Mouse (Mus musculus) MEL (cell line): Measurements from ENCODE around the gene Insyn1. TPM values are rescaled to one million over a fixed set of nuclear protein-coding genes. Genes with fewer than 3 reads are reported as not detected.

Experiments used
- DNase-seq: peaks from one replicate; pipeline ENCODE4 v3.0.0; 2011; ENCODE audit warnings: low read depth, low spot score
- H3K27ac ChIP-seq: 2 replicates; pipeline ENCODE4 v1.5.1; 2012; ENCODE audit warnings: low read depth, mild to moderate bottlenecking, control low read depth, low read length, moderate library complexity; ENCODE audit not compliant: control insufficient read depth
- H3K27me3 ChIP-seq, 2 experiments: fragments of 150-350 bp in 1 of 2; sonication (generic) in 1 of 2; 2 replicates each; pipeline ENCODE4 v1.6.1; 2012; ENCODE audit warnings: low read length in 2 of 2, mild to moderate bottlenecking in 2 of 2, improper control_type of control experiment in 1 of 2, moderate library complexity in 1 of 2; ENCODE audit not compliant: insufficient read depth in 2 of 2, control insufficient read depth in 1 of 2
- H3K36me3 ChIP-seq, 2 experiments: 2 replicates each; pipeline ENCODE4 v1.6.1; 2012 to 2014; ENCODE audit warnings: low read length in 2 of 2, improper control_type of control experiment in 1 of 2, inconsistent platforms in 1 of 2, mild to moderate bottlenecking in 1 of 2; ENCODE audit not compliant: insufficient read depth in 2 of 2, control insufficient read depth in 1 of 2
- H3K4me1 ChIP-seq, 2 experiments: fragments of 150-350 bp in 1 of 2; sonication (generic) in 1 of 2; 2 replicates each; pipeline ENCODE4 v1.6.1; 2012; ENCODE audit warnings: low read length in 2 of 2, improper control_type of control experiment in 1 of 2, mild to moderate bottlenecking in 1 of 2; ENCODE audit not compliant: insufficient read depth in 2 of 2, control insufficient read depth in 1 of 2
- H3K4me3 ChIP-seq, 2 experiments: fragments of 150-350 bp in 1 of 2; sonication (generic) in 1 of 2; 2 replicates each; pipeline ENCODE4 v1.5.1; 2012; ENCODE audit warnings: low read depth in 2 of 2, low read length in 2 of 2, mild to moderate bottlenecking in 2 of 2, moderate library complexity in 2 of 2, control low read depth in 1 of 2, improper control_type of control experiment in 1 of 2; ENCODE audit not compliant: control insufficient read depth in 1 of 2, insufficient read depth in 1 of 2
- H3K79me2 ChIP-seq: 2 replicates; pipeline ENCODE4 v1.6.1; 2012; ENCODE audit warnings: mild to moderate bottlenecking, low read length, moderate library complexity; ENCODE audit not compliant: control insufficient read depth, poor library complexity, insufficient read depth
- H3K9ac ChIP-seq: 2 replicates; pipeline ENCODE4 v1.6.1; 2012; ENCODE audit warnings: low read depth, mild to moderate bottlenecking, control low read depth, low read length, moderate library complexity; ENCODE audit not compliant: control insufficient read depth, poor library complexity, severe bottlenecking
- H3K9me3 ChIP-seq: fragments of 150-350 bp; sonication (generic); replicated peaks from 2 replicates; pipeline ENCODE4 v1.6.1; 2012; ENCODE audit warnings: mild to moderate bottlenecking, low read length, improper control_type of control experiment, moderate library complexity; ENCODE audit not compliant: insufficient read depth
- CHD1 ChIP-seq: IDR thresholded peaks from 2 replicates; pipeline ENCODE4 v1.6.1; 2012; ENCODE audit warnings: low read depth, mild to moderate bottlenecking, inconsistent platforms, low read length, improper control_type of control experiment
- CHD2 ChIP-seq: IDR thresholded peaks from 2 replicates; pipeline ENCODE4 v1.6.1; 2011; ENCODE audit warnings: low read length, improper control_type of control experiment
- CTCF ChIP-seq, 3 experiments: IDR thresholded peaks in 2 of 3; conservative IDR thresholded peaks in 1 of 3; 2 replicates each; pipeline ENCODE4 v1.5.1; 2011 to 2012; ENCODE audit warnings: low read length in 3 of 3, low read depth in 2 of 3, mild to moderate bottlenecking in 2 of 3, improper control_type of control experiment in 1 of 3, inconsistent platforms in 1 of 3, mixed read lengths in 1 of 3, moderate library complexity in 1 of 3; ENCODE audit not compliant: control insufficient read depth in 1 of 3, insufficient read depth in 1 of 3, poor library complexity in 1 of 3, severe bottlenecking in 1 of 3
- EP300 ChIP-seq, 2 experiments: IDR thresholded peaks; 2 replicates each; pipeline ENCODE4 v1.6.1; 2011; ENCODE audit warnings: improper control_type of control experiment in 2 of 2, low read length in 2 of 2, low read depth in 1 of 2, mild to moderate bottlenecking in 1 of 2
- GATA1 ChIP-seq: IDR thresholded peaks from 2 replicates; pipeline ENCODE4 v1.6.1; 2011; ENCODE audit warnings: low read depth, low read length, improper control_type of control experiment
- HCFC1 ChIP-seq: IDR thresholded peaks from 2 replicates; pipeline ENCODE4 v1.6.1; 2012; ENCODE audit warnings: low read depth, mild to moderate bottlenecking, inconsistent platforms, low read length, improper control_type of control experiment, moderate library complexity
- JUND ChIP-seq: IDR thresholded peaks from 2 replicates; pipeline ENCODE4 v1.6.1; 2011; ENCODE audit warnings: low read depth, mild to moderate bottlenecking, improper control_type of control experiment, low read length
- KAT2A ChIP-seq: conservative IDR thresholded peaks from 2 replicates; pipeline ENCODE4 v1.6.1; 2012; ENCODE audit warnings: low read depth, low read length, improper control_type of control experiment, inconsistent platforms
- MAX ChIP-seq: IDR thresholded peaks from 2 replicates; pipeline ENCODE4 v1.6.1; 2011; ENCODE audit warnings: low read length, improper control_type of control experiment
- MAZ ChIP-seq: IDR thresholded peaks from 2 replicates; pipeline ENCODE4 v1.6.1; 2012; ENCODE audit warnings: low read depth, mild to moderate bottlenecking, inconsistent platforms, low read length, improper control_type of control experiment
- MEF2A ChIP-seq: IDR thresholded peaks from 2 replicates; pipeline ENCODE4 v1.6.1; 2014; ENCODE audit warnings: low read depth, mild to moderate bottlenecking, inconsistent platforms, low read length, improper control_type of control experiment; ENCODE audit not compliant: poor library complexity, insufficient replicate concordance, severe bottlenecking; ENCODE audit errors: extremely low read depth
- MYC ChIP-seq: IDR thresholded peaks from 2 replicates; pipeline ENCODE4 v1.6.1; 2011; ENCODE audit warnings: low read depth, mild to moderate bottlenecking, low read length, improper control_type of control experiment, moderate library complexity
- NELFE ChIP-seq: IDR thresholded peaks from 2 replicates; pipeline ENCODE4 v1.6.1; 2011; ENCODE audit warnings: low read depth, low read length, improper control_type of control experiment
- POLR2AphosphoS2 ChIP-seq: IDR thresholded peaks from 2 replicates; pipeline ENCODE4 v1.6.1; 2011; ENCODE audit warnings: low read length, improper control_type of control experiment
- POLR2AphosphoS5 ChIP-seq: IDR thresholded peaks from 2 replicates; pipeline ENCODE4 v1.6.1; 2012; ENCODE audit warnings: low read depth, borderline replicate concordance, mild to moderate bottlenecking, inconsistent platforms, low read length, moderate library complexity, mixed read lengths
- RCOR1 ChIP-seq: IDR thresholded peaks from 2 replicates; pipeline ENCODE4 v1.6.1; 2012; ENCODE audit warnings: low read depth, mild to moderate bottlenecking, inconsistent platforms, low read length, improper control_type of control experiment
- SIN3A ChIP-seq: IDR thresholded peaks from 2 replicates; pipeline ENCODE4 v1.6.1; 2012; ENCODE audit warnings: low read length, improper control_type of control experiment, inconsistent platforms
- TCF12 ChIP-seq: IDR thresholded peaks from 2 replicates; pipeline ENCODE4 v1.6.1; 2014; ENCODE audit warnings: low read depth, mild to moderate bottlenecking, inconsistent platforms, low read length, improper control_type of control experiment, moderate library complexity
- UBTF ChIP-seq: IDR thresholded peaks from 2 replicates; pipeline ENCODE4 v1.6.1; 2012; ENCODE audit warnings: low read depth, mild to moderate bottlenecking, inconsistent platforms, low read length, improper control_type of control experiment, moderate library complexity, borderline replicate concordance; ENCODE audit not compliant: insufficient read depth
- ZKSCAN1 ChIP-seq: IDR thresholded peaks from 2 replicates; pipeline ENCODE4 v1.6.1; 2012; ENCODE audit warnings: low read depth, mild to moderate bottlenecking, inconsistent platforms, low read length, improper control_type of control experiment, moderate library complexity
- ZMIZ1 ChIP-seq: IDR thresholded peaks from 2 replicates; pipeline ENCODE4 v1.6.1; 2012; ENCODE audit warnings: low read depth, mild to moderate bottlenecking, inconsistent platforms, low read length, improper control_type of control experiment, moderate library complexity
- polyA plus RNA-seq, 2 experiments: library from polyadenylated mRNA; stranded (reverse) in 1 of 2; unstranded in 1 of 2; fragments of >175 nt in 1 of 2; fragments of >200 nt in 1 of 2; gene quantifications; 2 replicates each; pipeline versions ENCODE4 v1.2.1 to v1.2.4; 2012; ENCODE audit warnings: low replicate concordance in 2 of 2, low read depth in 1 of 2; ENCODE audit not compliant: insufficient read length in 2 of 2, insufficient read depth in 1 of 2, missing spikeins in 1 of 2
- total RNA-seq: library from RNA; depleted of rRNA; stranded (reverse); fragments of 300-350 nt; gene quantifications from 2 replicates; pipeline ENCODE4 v1.2.3, GENCODE M21; 2012

Insyn1 gene
- total and polyA plus RNA-seq, 3 experiments: not detected

DNA sequence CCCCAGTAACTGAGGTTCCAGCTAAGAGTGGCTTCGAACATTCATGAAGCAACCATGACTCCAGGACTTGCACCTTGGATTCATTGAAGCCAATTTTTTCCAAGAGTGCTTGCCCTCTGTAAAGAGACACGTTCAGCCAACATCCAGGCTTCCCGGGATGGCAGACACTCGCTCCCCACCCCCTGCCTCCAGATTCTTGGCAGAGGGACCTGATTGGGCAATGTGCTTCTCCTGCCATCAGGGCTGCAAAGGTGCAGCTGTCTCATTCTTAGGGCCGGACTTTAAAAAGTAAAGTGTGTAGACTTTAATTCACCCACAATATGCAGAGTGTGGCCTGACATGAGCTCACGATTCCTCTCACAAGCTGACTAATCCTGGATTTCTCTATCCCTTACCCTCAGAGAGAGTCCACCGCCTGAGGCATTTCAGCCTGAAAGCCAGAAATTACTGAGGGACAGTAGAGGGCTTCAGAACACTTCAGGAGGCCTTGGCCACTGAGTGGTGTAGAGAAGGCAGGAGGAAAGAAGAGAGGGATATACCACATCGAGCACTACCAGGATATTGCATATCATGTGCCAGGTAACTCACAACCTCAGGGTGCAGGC is 15.1 kb upstream of the Insyn1 start:
- no peaks in the 10 kb centered on the region for H3K4me1 ChIP-seq
- H3K27ac ChIP-seq: no peak overlapping the region
- no peaks in the 10 kb centered on the region for H3K9me3 ChIP-seq
- no peak for TF ChIP-seq MAX
- no peak for TF ChIP-seq EP300 (IDR thresholded peaks at IDR 0.05; ENCODE audit: low read depth in 1 of 2, low read length in 2 of 2)
- TF ChIP-seq CHD2: no peak
- TF ChIP-seq MEF2A: no peak
- no peak for TF ChIP-seq CHD1
- TF ChIP-seq JUND: no peak
- TF ChIP-seq ZKSCAN1: no peak
- no peak for TF ChIP-seq NELFE
- no peak for TF ChIP-seq POLR2AphosphoS2
- no peaks in the 10 kb centered on the region for H3K36me3 ChIP-seq
- H3K27me3 ChIP-seq: peaks cover 5 to 20% of the 10 kb centered on the region in 2 experiments
- no peak for DNase-seq
- H3K9ac ChIP-seq: no peak overlapping the region
- no peaks in the 10 kb centered on the region for H3K79me2 ChIP-seq
- no peak overlapping the region for H3K4me3 ChIP-seq

DNA sequence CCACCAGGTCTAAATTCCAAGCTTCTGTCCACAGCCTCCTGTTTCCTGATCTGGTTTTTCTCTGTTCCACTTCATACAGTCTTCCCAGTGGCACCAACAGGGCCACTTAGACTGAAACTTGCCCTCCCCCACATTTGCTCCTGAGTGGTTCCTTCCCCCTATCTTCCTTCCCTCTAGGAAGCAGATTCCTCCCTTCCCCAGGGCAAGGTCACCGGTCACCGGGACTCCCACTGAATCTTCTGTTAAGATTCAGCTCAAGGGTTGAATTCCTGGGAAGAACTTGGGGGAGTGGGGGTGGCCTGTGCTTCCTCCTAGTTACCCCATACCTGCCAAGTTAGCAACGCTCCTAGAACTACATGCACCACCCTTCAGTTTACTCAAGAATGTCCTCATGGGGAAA is 1.3 kb upstream of the Insyn1 start:
- H3K4me1 ChIP-seq: no peaks in the 10 kb centered on the region
- H3K9ac ChIP-seq: no peak overlapping the region
- no peak for TF ChIP-seq MAX
- TF ChIP-seq CTCF (IDR thresholded peaks at IDR 0.05 in 2 of 3, conservative IDR thresholded peaks at IDR 0.05 in 1 of 3; ENCODE audit: control insufficient read depth in 1 of 3, insufficient read depth in 1 of 3, low read depth in 2 of 3, low read length in 3 of 3, poor library complexity in 1 of 3, severe bottlenecking in 1 of 3): no peak
- no peak for TF ChIP-seq MAZ
- no peak for TF ChIP-seq HCFC1
- TF ChIP-seq RCOR1: no peak
- TF ChIP-seq JUND: no peak
- TF ChIP-seq EP300 (IDR thresholded peaks at IDR 0.05; ENCODE audit: low read depth in 1 of 2, low read length in 2 of 2): no peak
- no peak for TF ChIP-seq UBTF
- no peak for TF ChIP-seq ZKSCAN1
- no peak for TF ChIP-seq POLR2AphosphoS5
- no peak for TF ChIP-seq MEF2A
- no peak for TF ChIP-seq GATA1
- no peak for TF ChIP-seq SIN3A
- no peak for TF ChIP-seq KAT2A
- TF ChIP-seq CHD2: no peak
- TF ChIP-seq ZMIZ1: no peak
- no peak for TF ChIP-seq MYC
- no peak for TF ChIP-seq POLR2AphosphoS2
- TF ChIP-seq TCF12: no peak
- no peaks in the 10 kb centered on the region for H3K79me2 ChIP-seq
- no peak for DNase-seq
- H3K4me3 ChIP-seq: no peak overlapping the region
- peaks cover 0 to under 1% of the 10 kb centered on the region in 2 experiments; a peak in 1 of 4 replicates for H3K27me3 ChIP-seq
- H3K27ac ChIP-seq: no peak overlapping the region
- no peaks in the 10 kb centered on the region for H3K36me3 ChIP-seq
- H3K9me3 ChIP-seq: no peaks in the 10 kb centered on the region
